Mouse (Mus musculus): ENCODE measurements at regions not wholly inside any gene's neighbourhood (a gene's known extent, or its start where the extent isn't known, plus 50 kb on each side); places are given as distances from the start of the nearest gene placed in this dataset.

DNA sequence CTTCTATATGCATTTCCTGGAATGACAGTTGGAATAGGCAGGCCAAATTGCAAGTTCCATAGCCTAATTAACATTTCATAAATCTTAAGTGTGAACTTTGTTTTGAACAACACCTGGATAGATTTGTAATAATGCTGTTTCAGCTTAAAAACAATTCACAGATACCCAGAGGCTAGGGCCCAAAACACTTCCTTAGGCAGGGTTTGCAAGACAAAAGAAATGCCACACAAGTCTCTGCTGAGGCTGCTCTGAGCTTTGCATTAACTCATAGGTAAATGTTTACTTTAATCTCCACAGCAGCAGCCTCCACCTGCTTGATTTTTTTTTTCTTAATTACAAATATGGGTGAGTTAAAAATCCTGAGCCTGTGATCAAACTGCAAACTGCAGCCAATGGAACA, 118.4 kb downstream of the Gnat3 start:
- TF ChIP-seq EP300 (IDR thresholded peaks at IDR 0.05) (no peak), CTCF (IDR thresholded peaks at IDR 0.05) (no peak)

All from lung, postnatal 0 days (tissue).